Mouse (Mus musculus) liver, postnatal 0 days (tissue): Measurements from ENCODE around the gene Prpsap2. TPM values are rescaled to one million over a fixed set of nuclear protein-coding genes. Genes with fewer than 3 reads are reported as not detected.

Experiments
- ATAC-seq: fragments of 200-750 bp; cut with Nextera tagmentation; 2 replicates; pipeline ENCODE4 v1.8.0; 2017; ENCODE audit warnings: mild to moderate bottlenecking, moderate library complexity
- DNase-seq: peaks from one replicate; pipeline ENCODE4 v3.0.0-alpha.2; 2016
- H3K27ac ChIP-seq: fragments of 300-500 bp; sonication (generic); 2 replicates; pipeline ENCODE4 v1.5.1; 2014; ENCODE audit warnings: antibody characterized with exemption, moderate library complexity, mild to moderate bottlenecking, low read depth
- H3K27me3 ChIP-seq: fragments of 300-500 bp; sonication (generic); 2 replicates; pipeline ENCODE4 v1.6.1; 2014; ENCODE audit warnings: low read length, control low read depth, mixed read lengths; ENCODE audit not compliant: insufficient read depth
- H3K36me3 ChIP-seq: fragments of 300-500 bp; sonication (generic); replicated peaks from 2 replicates; pipeline ENCODE4 v1.6.1; 2014; ENCODE audit warnings: mild to moderate bottlenecking, control low read depth, low read length, moderate library complexity, mixed read lengths; ENCODE audit not compliant: insufficient read depth
- H3K4me1 ChIP-seq: fragments of 300-500 bp; sonication (generic); 2 replicates; pipeline ENCODE4 v1.6.1; 2014; ENCODE audit warnings: antibody characterized with exemption, mild to moderate bottlenecking, control low read depth; ENCODE audit not compliant: insufficient read depth
- H3K4me2 ChIP-seq: fragments of 300-500 bp; sonication (generic); 2 replicates; pipeline ENCODE4 v1.6.1; 2014; ENCODE audit warnings: low read depth, mild to moderate bottlenecking, low read length, moderate library complexity, mixed read lengths
- H3K4me3 ChIP-seq: fragments of 300-500 bp; sonication (generic); 2 replicates; pipeline ENCODE4 v1.5.1; 2014; ENCODE audit warnings: low read depth, low read length
- H3K9ac ChIP-seq: fragments of 300-500 bp; sonication (generic); replicated peaks from 2 replicates; pipeline ENCODE4 v1.6.1; 2014; ENCODE audit warnings: mild to moderate bottlenecking, moderate library complexity
- H3K9me3 ChIP-seq: fragments of 300-500 bp; sonication (generic); 2 replicates; pipeline ENCODE4 v1.6.1; 2016; ENCODE audit warnings: mild to moderate bottlenecking, control low read depth, low read length, mixed read lengths
- CTCF ChIP-seq: sonication (generic); IDR thresholded peaks from 2 replicates; pipeline ENCODE4 v1.5.1; 2016; ENCODE audit warnings: antibody characterized with exemption, low read depth
- EP300 ChIP-seq: IDR thresholded peaks from 2 replicates; pipeline ENCODE4 v1.6.1; 2016; ENCODE audit warnings: antibody characterized with exemption, low read depth, mild to moderate bottlenecking
- WGBS: fragments of 180-500 bp; shearing (Covaris S2); extraction: QIAGEN DNeasy Blood & Tissue Kit; methylation state at CpG from one replicate; pipeline ENCODE4 v1.1.7; 2014; ENCODE audit not compliant: insufficient replicate concordance; 5-methylcytosine and 5-hydroxymethylcytosine counted together
- polyA plus RNA-seq: library from polyadenylated mRNA; unstranded; fragments of >200 nt; fragmentation: Nextera tagmentation; extraction: Ambion mirVana; gene quantifications from 2 replicates; pipeline ENCODE4 v1.2.1, GENCODE M21; 2015

Gene Prpsap2
- polyA plus RNA-seq, 1 experiment from 2014 or later = 5.2 TPM

DNA sequence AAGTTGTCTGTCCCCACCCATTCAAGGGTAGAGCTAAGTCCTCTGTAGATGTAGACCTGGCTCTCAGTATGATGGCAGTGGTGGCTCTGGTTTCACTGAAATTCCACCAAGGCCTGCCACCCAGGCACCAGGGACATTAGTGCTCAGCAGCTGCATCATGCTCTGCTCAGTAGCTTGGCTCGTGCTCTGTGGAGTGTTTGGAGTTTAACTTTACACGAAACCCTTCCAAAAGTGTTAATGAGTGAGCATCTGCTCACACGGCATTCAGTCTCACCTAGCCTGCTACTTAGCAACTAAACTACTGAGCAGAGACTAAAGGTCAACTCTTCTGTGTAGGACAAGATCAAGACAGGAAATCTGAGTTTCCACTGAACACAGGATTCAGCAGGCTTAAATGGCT lies 41.3 kb downstream of the Prpsap2 start, which contains the start of gene Slc5a10:
Slc5a10 (minus strand) TSS at position 191 of the 400 bp plus-strand sequence.
- H3K36me3 ChIP-seq = no peaks in the 10 kb centered on the region
- DNase-seq (no peak), ATAC-seq (no peak)
- no peaks in the 10 kb centered on the region for H3K9me3 ChIP-seq
- H3K9ac ChIP-seq = no peak within 1 kb of the TSS
- H3K27ac ChIP-seq = no peak within 1 kb of the TSS
- no peaks in the 10 kb centered on the region for H3K27me3 ChIP-seq
- H3K4me3 ChIP-seq = no peak within 1 kb of the TSS
- TF ChIP-seq EP300 = no peak
- no peaks in the 10 kb centered on the region for H3K4me1 ChIP-seq
- 65% methylated on average over 3 of the region's 3 CpGs for WGBS
- no peak within 1 kb of the TSS for H3K4me2 ChIP-seq

DNA sequence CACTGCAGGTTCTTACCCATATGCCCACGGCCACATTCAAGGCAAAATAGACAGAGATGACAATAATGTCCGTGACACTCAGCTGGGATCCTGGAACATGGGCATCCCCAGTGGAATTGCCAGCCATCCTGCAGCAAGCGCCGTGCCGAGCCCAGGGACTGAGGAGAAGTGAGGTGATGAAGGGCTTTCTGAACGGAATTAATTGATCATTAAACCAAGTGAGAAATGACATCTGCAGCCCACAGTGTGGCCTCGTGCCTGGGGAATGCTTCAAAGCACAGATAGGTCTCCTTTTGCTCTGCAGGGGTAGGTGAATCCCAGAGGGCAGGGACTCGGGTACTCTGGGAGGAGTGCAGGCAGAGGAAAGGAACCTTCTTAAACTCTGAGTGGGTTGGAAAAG lies 42.1 kb downstream of the Prpsap2 start:
- H3K4me3 ChIP-seq = no peak overlapping the region

DNA sequence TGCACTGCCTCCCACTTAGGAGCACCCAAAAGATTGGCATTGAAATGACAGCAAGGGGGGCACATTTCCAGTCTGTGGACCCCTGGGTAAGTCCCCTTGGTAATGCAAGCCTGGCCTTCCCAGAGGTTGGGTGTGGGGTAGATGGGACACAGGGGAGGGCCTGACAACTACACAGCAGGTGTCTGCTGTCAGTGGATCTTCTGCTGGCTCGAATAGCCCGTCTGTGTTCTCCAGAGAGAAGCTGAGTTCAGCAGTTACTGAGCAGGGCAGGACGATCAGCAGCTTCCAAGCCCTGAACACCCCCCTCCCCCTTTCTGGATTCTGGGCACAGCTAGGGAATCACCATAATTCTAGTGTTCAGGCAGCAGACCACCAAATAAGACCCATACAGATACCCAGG lies 42.5 kb downstream of the Prpsap2 start:
- WGBS = 53% methylated on average over 3 of the region's 3 CpGs
- TF ChIP-seq EP300 = no peak
- TF ChIP-seq CTCF = no peak
- Histone ChIP-seq H3K9me3 (no peaks in the 10 kb centered on the region), H3K4me2 (no peak overlapping the region), H3K36me3 (no peaks in the 10 kb centered on the region), H3K9ac (no peak overlapping the region), H3K4me1 (no peaks in the 10 kb centered on the region), H3K27ac (no peak overlapping the region), H3K4me3 (no peak overlapping the region), H3K27me3 (no peaks in the 10 kb centered on the region)
- no peak for ATAC-seq
- DNase-seq = no peak

More for the DNA sequence above, 42.1 kb downstream of the Prpsap2 start:
- no peak overlapping the region for H3K9ac ChIP-seq
- H3K4me1 ChIP-seq = no peaks in the 10 kb centered on the region
- H3K9me3 ChIP-seq = no peaks in the 10 kb centered on the region
- no peaks in the 10 kb centered on the region for H3K36me3 ChIP-seq
- no peak overlapping the region for H3K4me2 ChIP-seq
- 69% methylated on average over 8 of the region's 8 CpGs for WGBS
- DNase-seq = no peak
- TF ChIP-seq EP300 (no peak), CTCF (no peak)
- H3K27ac ChIP-seq = no peak overlapping the region
- H3K27me3 ChIP-seq = no peaks in the 10 kb centered on the region
- no peak for ATAC-seq

DNA sequence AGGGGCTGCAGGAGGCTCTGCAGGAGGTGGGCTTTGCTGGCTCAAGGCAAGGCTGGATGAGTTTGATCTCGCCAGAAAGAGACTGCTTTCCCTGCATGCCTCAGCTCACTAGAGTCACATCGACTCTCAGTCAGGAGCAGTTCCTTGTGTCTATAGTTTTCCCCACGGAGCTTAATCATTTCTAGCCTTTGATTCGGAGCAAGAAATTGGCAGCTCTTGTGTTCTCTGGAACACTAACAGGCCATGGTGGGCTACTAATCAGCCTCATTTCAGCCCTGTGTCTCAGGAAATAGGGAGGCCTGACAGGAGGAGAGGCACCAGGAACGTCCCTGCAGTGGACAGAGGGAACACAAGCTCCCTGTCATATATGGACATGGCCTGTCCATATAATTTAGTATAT lies 43.9 kb downstream of the Prpsap2 start:
- DNase-seq (no peak), ATAC-seq (no peak)
- H3K27me3 ChIP-seq = no peaks in the 10 kb centered on the region
- 73% methylated on average over 5 of the region's 5 CpGs for WGBS
- H3K9ac ChIP-seq = no peak overlapping the region
- H3K4me1 ChIP-seq = no peaks in the 10 kb centered on the region
- no peak overlapping the region for H3K27ac ChIP-seq
- H3K9me3 ChIP-seq = no peaks in the 10 kb centered on the region
- no peak for TF ChIP-seq CTCF
- TF ChIP-seq EP300 = no peak
- H3K36me3 ChIP-seq = no peaks in the 10 kb centered on the region
- no peak overlapping the region for H3K4me3 ChIP-seq
- H3K4me2 ChIP-seq = no peak overlapping the region

DNA sequence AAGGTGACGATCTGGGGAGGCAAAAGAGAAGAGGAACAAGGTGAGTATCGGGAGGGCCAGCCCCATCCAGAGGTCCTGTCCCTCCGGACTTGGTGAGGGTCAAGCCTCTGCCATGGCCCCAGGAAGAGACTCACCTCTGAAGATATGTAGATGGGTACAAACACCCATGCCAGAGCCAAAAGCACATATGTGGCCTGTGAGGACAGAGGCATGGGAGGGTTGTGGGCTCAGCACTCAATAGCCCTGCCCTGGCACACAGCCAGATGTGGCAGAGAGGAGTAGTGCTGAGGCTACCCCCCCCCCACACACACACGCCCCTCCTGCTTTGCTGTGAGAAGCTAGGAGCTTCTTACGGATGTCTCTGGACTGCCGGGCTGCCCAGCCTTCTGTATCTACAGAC lies 46.8 kb downstream of the Prpsap2 start:
- Histone ChIP-seq H3K36me3 (no peaks in the 10 kb centered on the region), H3K9me3 (no peaks in the 10 kb centered on the region), H3K27ac (no peak overlapping the region), H3K4me2 (no peak overlapping the region), H3K4me1 (no peaks in the 10 kb centered on the region), H3K9ac (no peak overlapping the region), H3K4me3 (no peak overlapping the region), H3K27me3 (no peaks in the 10 kb centered on the region)
- DNase-seq (no peak), ATAC-seq (peak; percentile 28; the same call in 1 of the 2 replicates)
- TF ChIP-seq CTCF = no peak
- TF ChIP-seq EP300 = no peak
- 57% methylated on average over 6 of the region's 6 CpGs for WGBS

DNA sequence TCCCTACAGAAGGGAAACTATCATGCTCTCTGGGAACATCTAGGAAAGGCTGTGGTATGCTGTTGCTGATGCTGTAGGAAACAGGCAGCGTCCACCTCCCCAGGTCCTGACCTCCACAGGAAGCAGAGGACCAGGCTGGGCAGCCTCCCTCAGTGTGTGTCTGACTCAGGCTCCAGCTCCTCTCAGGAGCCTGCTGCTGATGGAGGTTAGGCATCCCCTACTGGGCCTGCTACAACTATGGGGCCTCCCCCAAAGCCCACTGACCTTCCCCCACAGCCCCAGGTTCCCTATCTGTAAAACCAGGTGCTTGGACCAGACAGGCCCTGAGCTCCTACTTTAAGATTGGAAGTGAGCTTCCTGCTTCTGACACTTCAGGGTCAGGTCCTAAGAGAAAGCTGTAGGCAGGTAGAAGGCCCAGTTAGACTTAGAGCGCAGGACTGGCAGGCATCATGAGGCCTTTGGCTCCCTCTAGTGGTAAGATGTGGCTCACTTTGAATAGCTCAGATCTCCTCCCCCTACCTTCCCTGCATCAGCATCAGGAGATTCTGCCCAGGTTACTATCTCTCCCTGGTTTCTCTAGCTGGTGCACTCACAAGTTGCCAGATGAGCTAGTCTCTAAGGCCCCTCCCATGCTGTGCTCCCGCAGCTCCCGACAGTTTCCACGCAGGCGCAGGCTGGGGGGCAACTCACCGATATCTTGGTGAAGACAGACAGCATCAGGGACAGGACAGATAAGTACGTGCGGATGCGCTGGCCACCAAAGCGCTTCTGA lies 47.4 kb downstream of the Prpsap2 start:
- Histone ChIP-seq H3K27me3 (no peaks in the 10 kb centered on the region), H3K9ac (no peak overlapping the region), H3K36me3 (no peaks in the 10 kb centered on the region), H3K4me2 (no peak overlapping the region), H3K27ac (no peak overlapping the region), H3K4me3 (no peak overlapping the region), H3K9me3 (no peaks in the 10 kb centered on the region), H3K4me1 (no peaks in the 10 kb centered on the region)
- WGBS = 33% methylated on average over 11 of the region's 11 CpGs
- TF ChIP-seq CTCF = peak; percentile 97
- no peak for TF ChIP-seq EP300
- DNase-seq = peak; percentile 75
- ATAC-seq = peak; percentile 87
